In the genomic region with DNA sequence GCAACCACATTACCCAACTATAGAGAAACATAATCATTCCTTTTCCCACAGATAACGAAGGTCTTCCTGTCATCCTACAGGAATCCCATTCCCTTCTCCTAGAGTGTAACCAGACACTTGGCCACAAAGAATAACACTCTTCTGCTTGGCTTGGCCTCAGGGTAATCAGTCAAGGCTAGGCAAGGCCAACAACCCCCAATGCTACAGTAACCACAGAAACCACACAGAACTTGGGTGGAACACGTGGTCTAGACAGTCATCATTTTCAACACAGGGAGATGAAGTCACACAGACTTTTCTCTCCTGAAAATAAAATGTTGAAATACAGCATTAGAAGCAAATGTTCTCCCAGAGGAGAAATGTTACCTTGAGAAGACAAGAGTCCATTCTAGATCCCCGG, we compare ENCODE assay signal across 12 mouse cellular contexts.
DNase-seq lines count a peak whose midpoint lies in the region; ATAC-seq and TF ChIP-seq lines count a peak whose summit lies in the region.
"Had no signal": no experiment of that assay in that cellular context is flagged by ENCODE, and none has a peak within 500 bp of the region (broad histone marks: within the 10 kb centered on the region; RNA-seq: fewer than 3 reads in every experiment).

No protein-coding gene starts in this region.

- no peaks in the 10 kb centered on the region for H3K9me3 ChIP-seq in intestine, embryonic 14.5 days (ENCODE audit: control insufficient read depth, low read length)
- no peaks in the 10 kb centered on the region for H3K9me3 ChIP-seq in intestine, postnatal 0 days (ENCODE audit: control insufficient read depth)
- H3K9me3 ChIP-seq in hindbrain, embryonic 13.5 days, result no peaks in the 10 kb centered on the region
- H3K9me3 ChIP-seq: G1E; midbrain, embryonic 13.5 days had no signal

- no peak for TF ChIP-seq CTCF in intestine, postnatal 0 days (IDR thresholded peaks at IDR 0.05; ENCODE audit: low read depth)

- no peak overlapping the region for H3K27ac ChIP-seq in intestine, embryonic 14.5 days (ENCODE audit: low read depth)
- no peak overlapping the region for H3K27ac ChIP-seq in intestine, postnatal 0 days (ENCODE audit: low read depth, low read length)
- no peak overlapping the region for H3K27ac ChIP-seq in hindbrain, embryonic 13.5 days
- H3K27ac ChIP-seq: gastrocnemius, adult 2 months; liver, embryonic 14.5 days; midbrain, embryonic 13.5 days had no signal

- no peaks in the 10 kb centered on the region for H3K27me3 ChIP-seq in intestine, embryonic 14.5 days (replicated peaks; ENCODE audit: control insufficient read depth, insufficient read depth, low read length)
- H3K27me3 ChIP-seq in intestine, postnatal 0 days (replicated peaks; ENCODE audit: control insufficient read depth, insufficient read depth, low read length), result no peaks in the 10 kb centered on the region
- no peaks in the 10 kb centered on the region for H3K27me3 ChIP-seq in hindbrain, embryonic 13.5 days
- H3K27me3 ChIP-seq: midbrain, embryonic 13.5 days had no signal

- WGBS in intestine, embryonic 14.5 days, result 41% methylated on average over 3 of the region's 3 CpGs
- WGBS in intestine, postnatal 0 days, result 51% methylated on average over 3 of the region's 3 CpGs
- WGBS in hindbrain, embryonic 13.5 days, result 79% methylated on average over 3 of the region's 3 CpGs

- no peak overlapping the region for H3K4me2 ChIP-seq in intestine, embryonic 14.5 days (ENCODE audit: low read length)
- no peak overlapping the region for H3K4me2 ChIP-seq in intestine, postnatal 0 days (replicated peaks; ENCODE audit: low read depth)
- no peak overlapping the region for H3K4me2 ChIP-seq in hindbrain, embryonic 13.5 days
- H3K4me2 ChIP-seq: midbrain, embryonic 13.5 days had no signal

- H3K4me1 ChIP-seq in intestine, embryonic 14.5 days (replicated peaks; ENCODE audit: control insufficient read depth, insufficient read depth, low read length), result no peaks in the 10 kb centered on the region
- H3K4me1 ChIP-seq in intestine, postnatal 0 days (replicated peaks; ENCODE audit: control insufficient read depth, insufficient read depth, low read length), result no peaks in the 10 kb centered on the region
- no peaks in the 10 kb centered on the region for H3K4me1 ChIP-seq in hindbrain, embryonic 13.5 days (replicated peaks)
- H3K4me1 ChIP-seq: midbrain, embryonic 13.5 days had no signal

- no peaks in the 10 kb centered on the region for H3K36me3 ChIP-seq in intestine, embryonic 14.5 days (ENCODE audit: control insufficient read depth, insufficient read depth, low read length)
- H3K36me3 ChIP-seq in intestine, postnatal 0 days (ENCODE audit: control insufficient read depth, insufficient read depth), result no peaks in the 10 kb centered on the region
- no peaks in the 10 kb centered on the region for H3K36me3 ChIP-seq in hindbrain, embryonic 13.5 days
- H3K36me3 ChIP-seq: G1E; midbrain, embryonic 13.5 days had no signal

- peak; percentile 76 for ATAC-seq in intestine, embryonic 14.5 days (replicated peaks; ENCODE audit: low FRiP score, low TSS enrichment, low read depth)
- ATAC-seq in intestine, postnatal 0 days, result no peak
- no peak for ATAC-seq in hindbrain, embryonic 13.5 days (ENCODE audit: low FRiP score)
- ATAC-seq: midbrain, embryonic 13.5 days had no signal

- peak; percentile 51 for DNase-seq in intestine, embryonic 14.5 days (ENCODE audit: low spot score)
- peak; percentile 52 for DNase-seq in 416B (ENCODE audit: low read depth)
- DNase-seq in ZHBTc4 (ENCODE audit: low read depth, low spot score), result peak; percentile 1
- peak; percentile 29 for DNase-seq in induced T-regulatory cell, adult 2 months (ENCODE audit: low read depth)
- DNase-seq in layer of hippocampus, adult 9-10 months (ENCODE audit: low spot score), result no peak
- DNase-seq in spleen, adult 18-20 months, result no peak
- DNase-seq: gastrocnemius, adult 2 months had no signal

- H3K4me3 ChIP-seq in intestine, embryonic 14.5 days (ENCODE audit: low read depth, low read length), result no peak overlapping the region
- no peak overlapping the region for H3K4me3 ChIP-seq in intestine, postnatal 0 days (ENCODE audit: low read depth, low read length)
- no peak overlapping the region for H3K4me3 ChIP-seq in hindbrain, embryonic 13.5 days
- H3K4me3 ChIP-seq: gastrocnemius, adult 2 months; midbrain, embryonic 13.5 days had no signal

- no peak overlapping the region for H3K9ac ChIP-seq in intestine, embryonic 14.5 days (ENCODE audit: low read length)
- no peak overlapping the region for H3K9ac ChIP-seq in intestine, postnatal 0 days (ENCODE audit: low read depth, low read length)
- H3K9ac ChIP-seq in hindbrain, embryonic 13.5 days, result no peak overlapping the region
- H3K9ac ChIP-seq: liver, embryonic 14.5 days; midbrain, embryonic 13.5 days had no signal

Comparison
In these comparisons a context has a peak if more than half of its experiments do, and no peak if none do; other contexts are left out.
1. DNase-seq: peak in intestine, embryonic 14.5 days (single experiment), 416B (single experiment), ZHBTc4 (single experiment) and induced T-regulatory cell, adult 2 months (single experiment); none in layer of hippocampus, adult 9-10 months (single experiment) and spleen, adult 18-20 months (0 of 2).